Mouse (Mus musculus) thymus, adult 2 months (tissue): ENCODE data around the gene Lamc2. TPM values are rescaled to one million over a fixed set of nuclear protein-coding genes. Genes with fewer than 3 reads are reported as not detected.
A peak's percentile ranks its signal among the peaks of the same experiment; 100 is the strongest.

Experiments
- DNase-seq: peaks from one replicate; pipeline ENCODE4 v3.0.0; 2021
- H3K27ac ChIP-seq: fragments of 200-500 bp; 2 replicates; pipeline ENCODE4 v1.5.1; 2012; ENCODE audit warnings: low read length, control low read depth; ENCODE audit not compliant: control insufficient read depth, insufficient read depth
- H3K27me3 ChIP-seq: fragments of 200-500 bp; 2 replicates; pipeline ENCODE4 v1.6.1; 2012; ENCODE audit warnings: mild to moderate bottlenecking, low read length, moderate library complexity, mixed read lengths; ENCODE audit not compliant: control insufficient read depth, insufficient read depth
- H3K36me3 ChIP-seq: fragments of 200-500 bp; 2 replicates; pipeline ENCODE4 v1.6.1; 2012; ENCODE audit warnings: mild to moderate bottlenecking, low read length, moderate library complexity; ENCODE audit not compliant: control insufficient read depth, insufficient read depth
- H3K4me1 ChIP-seq: fragments of 200-500 bp; replicated peaks from 2 replicates; pipeline ENCODE4 v1.6.1; 2012; ENCODE audit warnings: low read length; ENCODE audit not compliant: control insufficient read depth, insufficient read depth
- H3K4me3 ChIP-seq: fragments of 200-500 bp; 2 replicates; pipeline ENCODE4 v1.5.1; 2012; ENCODE audit warnings: mild to moderate bottlenecking, low read length, control low read depth, moderate library complexity; ENCODE audit not compliant: control insufficient read depth, insufficient read depth
- CTCF ChIP-seq: fragments of 200-500 bp; IDR thresholded peaks from 2 replicates; pipeline ENCODE4 v1.5.1; 2012; ENCODE audit warnings: mild to moderate bottlenecking, control low read depth, low read length, moderate library complexity, borderline replicate concordance; ENCODE audit not compliant: control insufficient read depth, poor library complexity, insufficient read depth; ENCODE audit errors: extremely low read depth
- POLR2A ChIP-seq: fragments of 200-500 bp; IDR thresholded peaks from 2 replicates; pipeline ENCODE4 v1.6.1; 2012; ENCODE audit warnings: mild to moderate bottlenecking, low read length, control low read depth, moderate library complexity; ENCODE audit not compliant: control insufficient read depth, poor library complexity, insufficient read depth; ENCODE audit errors: extremely low read depth
- WGBS: fragments of 180-500 bp; shearing (Covaris S2); methylation state at CpG from one replicate; pipeline ENCODE4 v1.1.7; 2018; 5-methylcytosine and 5-hydroxymethylcytosine counted together
- polyA plus RNA-seq: library from polyadenylated mRNA; depleted of rRNA; stranded (reverse); fragments of >200 nt; gene quantifications from 2 replicates; pipeline ENCODE4 v1.2.3, GENCODE M21; 2012

The Lamc2 gene
- polyA plus RNA-seq, 1 experiment = 9.9 TPM

DNA sequence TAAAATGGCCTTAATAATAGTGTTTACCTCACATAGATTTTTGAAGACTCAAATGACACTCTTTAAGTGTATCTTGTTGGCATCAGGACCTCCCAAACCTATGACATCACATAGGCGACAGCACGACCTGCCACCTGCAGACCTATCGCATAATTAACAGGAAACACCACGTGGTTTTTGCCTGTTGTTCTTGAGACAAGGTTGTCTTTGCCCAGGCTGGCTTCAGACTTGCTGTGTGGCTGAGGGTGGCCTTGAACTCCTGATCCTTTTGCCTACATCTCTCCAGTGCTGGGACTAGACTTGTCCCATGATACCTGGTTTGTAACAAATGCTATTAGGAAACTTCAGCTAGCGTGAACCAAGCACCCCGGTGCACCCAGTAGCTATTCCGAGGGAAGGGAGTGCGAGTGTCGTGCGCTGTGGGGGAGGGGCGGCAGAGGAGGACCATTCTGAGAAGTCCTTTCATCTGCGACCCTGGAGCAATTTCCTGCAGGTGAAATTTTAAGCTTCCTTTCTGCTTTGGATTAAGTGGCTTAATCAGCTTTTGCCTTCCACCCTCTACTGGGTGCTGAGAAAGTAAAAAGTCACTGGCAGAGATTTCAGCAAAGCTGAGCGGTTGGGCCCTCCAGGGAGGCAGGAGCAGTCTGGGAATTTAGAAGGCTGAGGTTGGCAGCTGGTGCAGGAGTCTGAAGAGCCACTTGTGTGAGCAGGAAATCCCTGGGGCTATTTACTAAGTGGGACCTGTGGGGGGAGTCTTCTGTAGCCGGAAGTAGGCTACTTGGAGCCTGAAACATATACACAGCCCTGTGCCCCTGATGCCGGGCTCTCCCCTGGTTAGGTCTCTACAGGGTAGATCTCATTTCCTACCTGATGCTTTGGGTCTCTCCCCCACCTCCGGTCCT is 90.2 kb downstream of the Lamc2 start:
- H3K27me3 ChIP-seq = no peaks in the 10 kb centered on the region
- H3K36me3 ChIP-seq = no peaks in the 10 kb centered on the region
- WGBS = 33% methylated on average over 16 of the region's 16 CpGs
- TF ChIP-seq POLR2A (no peak), CTCF (no peak)
- DNase-seq = no peak
- H3K27ac ChIP-seq = no peak overlapping the region
- H3K4me3 ChIP-seq = no peak overlapping the region
- H3K4me1 ChIP-seq = peaks cover 6% of the 10 kb centered on the region; the same call in 1 of the 2 replicates

DNA sequence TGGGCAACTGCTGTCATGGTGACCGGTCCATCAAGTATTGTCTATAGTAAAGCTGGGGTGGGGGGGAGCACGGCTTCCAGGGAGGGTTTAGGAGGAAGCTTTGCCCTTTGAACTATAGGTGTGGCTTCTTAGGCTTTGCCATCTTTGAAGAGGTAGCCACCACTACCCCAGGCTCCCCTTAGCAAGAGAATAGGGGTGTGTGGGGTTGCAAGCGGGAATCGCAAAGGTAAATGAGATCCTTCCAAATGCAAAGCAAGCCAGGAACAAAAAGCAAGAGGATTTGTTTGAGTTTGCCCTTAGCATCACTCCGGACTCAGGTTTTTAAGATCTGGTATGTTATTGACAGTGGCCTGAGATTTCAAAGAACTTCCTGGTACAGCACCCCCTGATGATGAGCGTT is 90.9 kb downstream of the Lamc2 start:
- no peak for TF ChIP-seq CTCF
- TF ChIP-seq POLR2A = no peak
- H3K4me1 ChIP-seq = peaks cover 6% of the 10 kb centered on the region; the same call in 1 of the 2 replicates
- H3K27me3 ChIP-seq = no peaks in the 10 kb centered on the region
- no peak for DNase-seq
- no peak overlapping the region for H3K4me3 ChIP-seq
- H3K27ac ChIP-seq = no peak overlapping the region
- WGBS = 83% methylated on average over 6 of the region's 6 CpGs
- no peaks in the 10 kb centered on the region for H3K36me3 ChIP-seq

DNA sequence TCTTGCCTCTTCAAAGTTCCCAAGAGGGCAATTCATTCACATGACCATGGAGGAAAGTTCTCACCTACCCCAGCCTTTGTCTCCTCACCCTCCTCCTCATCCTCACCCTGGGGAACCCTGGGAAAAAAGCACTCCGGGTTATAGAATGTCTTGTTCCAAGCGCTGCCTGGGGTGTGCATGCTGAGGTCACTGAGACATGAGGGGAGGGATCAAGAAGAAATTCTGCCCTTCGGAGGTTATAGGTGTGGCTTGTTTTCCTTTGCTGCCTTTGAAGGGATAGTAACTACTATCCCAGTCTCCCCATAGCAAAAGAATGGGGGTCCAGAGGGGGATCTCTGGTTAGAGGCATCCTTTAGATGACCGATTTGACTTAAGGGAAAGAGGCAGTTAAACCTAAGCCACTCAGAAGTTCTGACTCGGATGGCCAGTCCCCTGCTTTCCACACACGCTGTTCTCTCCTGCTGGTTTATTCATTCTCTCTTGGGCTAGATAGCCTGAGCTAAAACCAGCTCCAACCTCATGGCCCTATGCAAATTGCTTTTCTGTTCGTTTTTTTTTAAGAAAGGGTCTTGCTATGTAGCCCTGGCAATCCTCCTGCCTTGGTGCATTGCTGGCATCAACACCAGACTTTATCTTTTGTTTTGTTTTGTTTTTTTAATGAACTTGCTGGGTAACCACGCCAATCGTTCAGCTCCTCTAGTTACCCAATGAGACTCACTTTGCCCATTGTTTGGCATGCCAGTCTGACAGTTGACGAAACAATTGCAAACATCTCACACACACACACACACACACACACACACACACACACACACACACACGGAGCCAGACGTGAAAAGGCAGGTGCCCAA is 91.8 kb downstream of the Lamc2 start:
- DNase-seq = no peak
- no peaks in the 10 kb centered on the region for H3K27me3 ChIP-seq
- H3K4me3 ChIP-seq = no peak overlapping the region
- no peak overlapping the region for H3K27ac ChIP-seq
- WGBS = 58% methylated on average over 12 of the region's 12 CpGs
- no peaks in the 10 kb centered on the region for H3K36me3 ChIP-seq
- H3K4me1 ChIP-seq = peaks cover 6% of the 10 kb centered on the region; the same call in 1 of the 2 replicates
- no peak for TF ChIP-seq POLR2A

DNA sequence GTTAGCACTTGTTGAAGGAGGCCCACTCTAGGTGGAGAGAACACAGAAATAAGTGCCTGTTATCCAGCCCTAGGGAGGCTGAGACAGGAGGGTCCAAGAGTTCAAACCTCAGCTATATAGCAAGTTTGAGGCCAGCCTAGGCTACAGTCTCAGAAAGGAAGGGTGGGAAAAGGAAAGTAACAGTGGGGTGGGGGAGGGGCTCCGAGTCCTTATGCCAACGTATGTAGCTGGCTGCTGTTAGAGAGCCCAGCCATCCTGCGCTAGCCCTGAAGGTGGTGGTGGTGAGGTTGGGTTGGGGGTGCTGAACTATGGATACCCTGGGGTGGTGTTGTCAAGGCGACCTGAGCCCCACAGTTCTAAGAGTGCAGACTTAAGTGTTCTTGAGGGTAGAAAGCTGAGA is 92.7 kb downstream of the Lamc2 start:
- TF ChIP-seq CTCF (no peak), POLR2A (no peak)
- DNase-seq = no peak
- H3K36me3 ChIP-seq = no peaks in the 10 kb centered on the region
- no peak overlapping the region for H3K27ac ChIP-seq
- H3K4me1 ChIP-seq = peaks cover 6% of the 10 kb centered on the region; the same call in 1 of the 2 replicates
- H3K27me3 ChIP-seq = no peaks in the 10 kb centered on the region
- whole genome bisulfite sequencing = 79% methylated on average over 4 of the region's 4 CpGs
- H3K4me3 ChIP-seq = no peak overlapping the region

DNA sequence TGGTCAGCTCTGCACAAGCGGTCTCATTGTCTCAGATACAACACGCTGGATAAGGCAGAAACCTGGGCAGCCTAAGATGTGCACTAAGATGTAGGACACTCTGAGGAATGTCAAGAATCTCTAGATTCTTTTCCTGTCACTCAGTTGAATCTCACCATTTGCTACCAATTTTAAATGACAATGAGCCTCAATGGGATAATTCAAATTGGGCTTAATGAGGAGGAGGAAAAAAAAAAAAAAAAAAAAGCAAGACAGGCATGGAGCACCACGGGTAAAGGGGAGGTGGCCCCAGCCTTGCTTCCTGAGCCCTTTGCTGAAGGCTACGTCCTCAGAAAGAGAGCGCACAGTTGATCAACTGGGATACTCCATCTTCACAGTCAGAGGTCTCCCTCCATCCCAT is 93.1 kb downstream of the Lamc2 start:
- Histone ChIP-seq H3K4me3 (no peak overlapping the region), H3K36me3 (no peaks in the 10 kb centered on the region), H3K4me1 (peaks cover 6% of the 10 kb centered on the region; the same call in 1 of the 2 replicates), H3K27ac (no peak overlapping the region), H3K27me3 (no peaks in the 10 kb centered on the region)
- 74% methylated on average over 5 of the region's 5 CpGs for WGBS
- TF ChIP-seq CTCF (no peak), POLR2A (no peak)
- no peak for DNase-seq

DNA sequence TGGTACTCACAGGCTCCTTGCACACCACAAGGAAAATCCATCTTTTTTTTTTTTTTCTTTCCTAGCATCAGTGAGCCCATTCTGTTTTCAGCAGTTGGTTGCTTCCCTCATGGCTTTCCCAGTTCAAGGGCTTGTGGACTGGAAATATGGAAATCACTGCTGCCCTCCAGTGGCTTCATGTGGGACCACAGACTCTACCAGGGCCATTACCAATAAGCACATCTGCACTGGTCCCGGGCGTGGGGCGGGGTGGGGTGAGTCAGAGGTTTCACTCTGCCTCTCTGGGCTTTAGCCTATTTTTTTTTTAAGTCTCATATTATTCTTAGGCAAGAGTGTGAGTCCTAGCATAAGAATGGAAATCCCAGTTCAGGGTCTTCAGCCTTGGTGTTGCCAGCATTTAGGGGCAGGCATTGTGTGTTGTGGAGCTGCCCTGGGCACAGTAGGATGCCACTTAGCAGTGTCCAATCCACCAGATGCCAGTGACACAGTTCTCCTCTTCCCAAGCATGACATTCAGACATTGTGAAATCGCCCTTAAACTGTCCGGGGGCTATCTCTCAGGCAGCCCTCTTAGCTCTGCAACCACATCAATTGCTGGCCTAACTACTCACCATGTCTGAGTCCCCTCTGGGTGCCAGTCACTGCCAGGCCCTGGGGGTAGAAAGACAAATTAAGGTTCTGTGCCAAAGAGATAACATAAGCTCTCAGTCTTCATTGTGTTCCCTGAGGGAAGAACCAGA is 93.8 kb downstream of the Lamc2 start:
- no peak overlapping the region for H3K4me3 ChIP-seq
- H3K27me3 ChIP-seq = no peaks in the 10 kb centered on the region
- H3K27ac ChIP-seq = no peak overlapping the region
- H3K4me1 ChIP-seq = peaks cover 6% of the 10 kb centered on the region; the same call in 1 of the 2 replicates
- no peaks in the 10 kb centered on the region for H3K36me3 ChIP-seq
- DNase-seq = peak; percentile 39
- TF ChIP-seq POLR2A (no peak), CTCF (no peak)
- WGBS = 66% methylated on average over 5 of the region's 5 CpGs
